Mouse (Mus musculus) stomach, postnatal 0 days (tissue): ENCODE results near the gene Wfs1. TPM values are rescaled to one million over a fixed set of nuclear protein-coding genes. Genes with fewer than 3 reads are reported as not detected.

ENCODE experiments used
- ATAC-seq: fragments of 200-750 bp; cut with Nextera tagmentation; 2 replicates; pipeline ENCODE4 v1.8.0; 2017; ENCODE audit not compliant: low FRiP score, low TSS enrichment
- DNase-seq: peaks from one replicate; pipeline ENCODE4 v3.0.0-alpha.2; 2016; ENCODE audit warnings: low spot score
- H3K27ac ChIP-seq: fragments of 300-500 bp; sonication (generic); replicated peaks from 2 replicates; pipeline ENCODE4 v1.5.1; 2014; ENCODE audit warnings: mild to moderate bottlenecking, control low read depth
- H3K27me3 ChIP-seq: fragments of 300-500 bp; sonication (generic); 2 replicates; pipeline ENCODE4 v1.6.1; 2014; ENCODE audit warnings: low read length; ENCODE audit not compliant: control insufficient read depth, insufficient read depth
- H3K36me3 ChIP-seq: fragments of 300-500 bp; sonication (generic); 2 replicates; pipeline ENCODE4 v1.6.1; 2014; ENCODE audit warnings: low read length, mixed read lengths; ENCODE audit not compliant: control insufficient read depth, insufficient read depth
- H3K4me1 ChIP-seq: fragments of 300-500 bp; sonication (generic); replicated peaks from 2 replicates; pipeline ENCODE4 v1.6.1; 2014; ENCODE audit warnings: antibody characterized with exemption; ENCODE audit not compliant: control insufficient read depth, insufficient read depth
- H3K4me2 ChIP-seq: fragments of 300-500 bp; sonication (generic); replicated peaks from 2 replicates; pipeline ENCODE4 v1.6.1; 2014; ENCODE audit warnings: low read depth, mild to moderate bottlenecking, control low read depth, moderate library complexity
- H3K4me3 ChIP-seq: fragments of 300-500 bp; sonication (generic); 2 replicates; pipeline ENCODE4 v1.5.1; 2014; ENCODE audit warnings: low read depth, low read length, control low read depth
- H3K9ac ChIP-seq: fragments of 300-500 bp; sonication (generic); 2 replicates; pipeline ENCODE4 v1.6.1; 2014; ENCODE audit warnings: mild to moderate bottlenecking, low read length, control low read depth, mixed read lengths
- H3K9me3 ChIP-seq: fragments of 300-500 bp; sonication (generic); 2 replicates; pipeline ENCODE4 v1.6.1; 2016; ENCODE audit warnings: low read length; ENCODE audit not compliant: control insufficient read depth
- CTCF ChIP-seq: IDR thresholded peaks from 2 replicates; pipeline ENCODE4 v1.5.1; 2016; ENCODE audit warnings: antibody characterized with exemption, low read depth, mild to moderate bottlenecking, moderate library complexity
- EP300 ChIP-seq: optimal IDR thresholded peaks from 2 replicates; pipeline ENCODE3; 2016; ENCODE audit warnings: antibody characterized with exemption
- WGBS: fragments of 180-500 bp; shearing (Covaris S2); extraction: QIAGEN DNeasy Blood & Tissue Kit; methylation state at CpG from one replicate; pipeline ENCODE4 v1.1.7; 2014; 5-methylcytosine and 5-hydroxymethylcytosine counted together
- polyA plus RNA-seq: library from polyadenylated mRNA; unstranded; fragments of >200 nt; fragmentation: Nextera tagmentation; extraction: Ambion mirVana; gene quantifications from 2 replicates; pipeline ENCODE4 v1.2.1, GENCODE M21; 2015

The Wfs1 gene
- polyA plus RNA-seq, 1 experiment from 2014 or later: 7.6 TPM

DNA sequence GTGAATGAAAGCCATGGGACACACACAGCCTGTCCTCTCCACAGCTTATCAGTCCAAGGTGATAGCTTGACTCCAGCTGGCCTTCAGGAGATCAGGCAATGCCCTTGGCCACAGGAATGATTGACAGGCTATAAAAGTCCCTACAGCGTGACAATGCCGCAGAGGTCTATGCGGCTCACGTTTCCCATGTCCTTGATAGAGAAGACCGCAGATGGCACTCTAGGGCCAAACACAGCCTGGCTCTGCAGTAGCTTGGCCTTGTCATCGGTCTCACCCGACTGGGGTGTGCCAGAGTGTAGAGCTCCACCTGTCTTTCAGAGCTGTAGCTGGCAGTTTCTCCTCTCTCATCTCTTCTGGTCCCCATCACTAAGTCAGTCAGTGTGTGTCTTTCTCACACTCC, 52.5 kb downstream of the Wfs1 start:
- Histone ChIP-seq H3K9ac (no peak overlapping the region), H3K4me1 (no peaks in the 10 kb centered on the region), H3K9me3 (no peaks in the 10 kb centered on the region), H3K36me3 (no peaks in the 10 kb centered on the region), H3K27me3 (no peaks in the 10 kb centered on the region), H3K4me3 (no peak overlapping the region), H3K27ac (no peak overlapping the region), H3K4me2 (no peak overlapping the region)
- DNase-seq (no peak), ATAC-seq (no peak)
- WGBS: 74% methylated on average over 7 of the region's 7 CpGs
- no peak for TF ChIP-seq CTCF
- TF ChIP-seq EP300: no peak

- DNase-seq: no peak
Measured at GRCm38 (mm10) chr5:36935486-36936473, 53.2 kb downstream of the Wfs1 start.

DNA sequence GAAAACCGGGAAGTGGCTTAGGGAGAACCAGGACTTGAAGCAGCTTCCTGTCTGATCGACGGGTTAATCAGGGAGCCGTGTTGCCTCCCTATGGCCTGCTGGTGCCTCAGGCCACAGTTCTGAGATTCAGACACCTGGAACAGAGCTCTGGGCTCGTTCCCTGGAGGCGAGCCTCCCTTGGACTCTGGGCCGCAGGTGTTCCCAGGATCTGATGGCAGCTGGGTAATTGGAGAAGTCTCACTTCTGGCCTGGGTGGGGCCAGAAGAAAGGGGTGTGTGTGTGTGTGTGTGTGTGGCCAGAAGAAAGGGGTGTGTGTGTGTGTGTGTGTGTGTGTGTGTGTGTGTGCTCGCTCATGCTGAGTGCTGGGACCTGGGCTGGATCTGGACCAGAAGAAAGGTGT, 55.6 kb downstream of the Wfs1 start:
- Histone ChIP-seq H3K9ac (no peak overlapping the region), H3K4me2 (no peak overlapping the region), H3K36me3 (no peaks in the 10 kb centered on the region), H3K4me1 (no peaks in the 10 kb centered on the region), H3K27me3 (no peaks in the 10 kb centered on the region), H3K27ac (no peak overlapping the region), H3K9me3 (no peaks in the 10 kb centered on the region), H3K4me3 (no peak overlapping the region)
- DNase-seq: peak; percentile 50
- peak; percentile 62; the same call in 1 of the 2 replicates for ATAC-seq
- TF ChIP-seq EP300 (no peak), CTCF (no peak)
- 37% methylated on average over 8 of the region's 8 CpGs for WGBS

More at GRCm38 (mm10) chr5:36935486-36936473, 53.2 kb downstream of the Wfs1 start:
- no peak for ATAC-seq
- Histone ChIP-seq H3K27ac (no peak overlapping the region), H3K9me3 (no peaks in the 10 kb centered on the region), H3K27me3 (no peaks in the 10 kb centered on the region), H3K36me3 (no peaks in the 10 kb centered on the region), H3K9ac (no peak overlapping the region), H3K4me3 (no peak overlapping the region), H3K4me2 (no peak overlapping the region), H3K4me1 (no peaks in the 10 kb centered on the region)
- 68% methylated on average over 17 of the region's 17 CpGs for WGBS
- TF ChIP-seq CTCF (no peak), EP300 (no peak)

GRCm38 (mm10) chr5:36929376-36929775, 59.6 kb downstream of the Wfs1 start:
- Histone ChIP-seq H3K27ac (no peak overlapping the region), H3K4me3 (no peak overlapping the region), H3K4me2 (no peak overlapping the region), H3K9ac (no peak overlapping the region), H3K4me1 (no peaks in the 10 kb centered on the region), H3K27me3 (no peaks in the 10 kb centered on the region), H3K9me3 (no peaks in the 10 kb centered on the region), H3K36me3 (no peaks in the 10 kb centered on the region)
- 62% methylated on average over 3 of the region's 3 CpGs for WGBS
- ATAC-seq (no peak), DNase-seq (no peak)
- TF ChIP-seq CTCF (no peak), EP300 (no peak)

DNA sequence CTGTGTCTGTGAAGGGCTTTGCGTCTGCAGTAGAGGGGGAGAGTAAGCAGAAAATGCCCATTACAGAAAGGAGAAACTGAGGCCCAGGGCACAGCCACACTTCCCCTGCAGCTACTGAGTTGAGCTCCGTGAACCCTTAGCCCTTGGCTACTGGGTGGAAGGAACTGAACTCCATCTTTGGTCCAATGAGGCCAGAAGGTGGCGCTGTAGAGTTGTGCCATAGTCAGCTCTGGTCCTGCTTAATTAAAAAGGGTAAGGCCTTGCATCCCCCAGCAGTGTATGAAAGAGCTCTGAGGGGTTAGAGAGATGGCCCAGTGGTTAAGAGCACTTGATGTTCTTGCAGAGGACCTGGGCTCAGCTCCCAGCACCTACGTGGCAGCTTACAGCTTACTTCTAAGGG, 60.3 kb downstream of the Wfs1 start:
- H3K4me3 ChIP-seq: no peak overlapping the region
- ATAC-seq (no peak), DNase-seq (no peak)
- peak; percentile 41 for TF ChIP-seq CTCF
- no peak for TF ChIP-seq EP300
- H3K9me3 ChIP-seq: no peaks in the 10 kb centered on the region
- no peak overlapping the region for H3K27ac ChIP-seq
- H3K4me2 ChIP-seq: no peak overlapping the region
- no peaks in the 10 kb centered on the region for H3K27me3 ChIP-seq
- no peaks in the 10 kb centered on the region for H3K4me1 ChIP-seq
- 54% methylated on average over 4 of the region's 4 CpGs for WGBS
- H3K36me3 ChIP-seq: no peaks in the 10 kb centered on the region
- no peak overlapping the region for H3K9ac ChIP-seq
